Mouse (Mus musculus): Measurements from ENCODE around the gene Rfx1. TPM values are rescaled to one million over a fixed set of nuclear protein-coding genes. Genes with fewer than 3 reads are reported as not detected.

Rfx1 gene
- polyA plus RNA-seq, 1 experiment from 2014 or later, result 8.4 TPM

DNA sequence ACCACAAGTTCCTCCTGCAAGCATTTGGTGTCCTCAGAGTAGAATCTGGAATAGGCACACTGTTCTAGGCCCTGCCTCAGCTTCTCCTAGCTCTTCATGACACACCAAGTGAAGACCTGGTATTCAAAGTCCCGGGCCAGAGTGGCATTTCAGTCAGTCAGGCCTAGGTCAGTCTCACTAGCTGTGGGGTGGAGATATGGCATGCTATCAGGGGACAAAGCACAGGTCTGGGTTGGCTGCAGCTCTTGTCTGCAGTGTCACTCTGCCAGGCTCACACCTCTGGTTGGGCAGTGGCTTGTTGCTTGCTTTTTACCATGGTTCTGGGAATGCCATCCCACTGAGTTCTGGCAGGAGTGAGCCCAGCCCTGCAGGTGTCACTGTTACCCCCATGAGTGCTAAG lies 9.8 kb downstream of the Rfx1 start:
- H3K4me1 ChIP-seq, result peaks cover 30% of the 10 kb centered on the region
- H3K27ac ChIP-seq, result no peak overlapping the region
- ATAC-seq (ENCODE audit: low FRiP score), result no peak
- WGBS, result 93% methylated on average over 1 of the region's 1 CpGs
- no peaks in the 10 kb centered on the region for H3K9me3 ChIP-seq
- peaks cover 38% of the 10 kb centered on the region for H3K36me3 ChIP-seq (replicated peaks)
- H3K4me3 ChIP-seq (replicated peaks), result no peak overlapping the region
- H3K4me2 ChIP-seq, result no peak overlapping the region
- H3K9ac ChIP-seq, result 0 out of 2 replicates have a peak overlapping the region, but pooled peaks have one; percentile 1
- H3K27me3 ChIP-seq, result no peaks in the 10 kb centered on the region

DNA sequence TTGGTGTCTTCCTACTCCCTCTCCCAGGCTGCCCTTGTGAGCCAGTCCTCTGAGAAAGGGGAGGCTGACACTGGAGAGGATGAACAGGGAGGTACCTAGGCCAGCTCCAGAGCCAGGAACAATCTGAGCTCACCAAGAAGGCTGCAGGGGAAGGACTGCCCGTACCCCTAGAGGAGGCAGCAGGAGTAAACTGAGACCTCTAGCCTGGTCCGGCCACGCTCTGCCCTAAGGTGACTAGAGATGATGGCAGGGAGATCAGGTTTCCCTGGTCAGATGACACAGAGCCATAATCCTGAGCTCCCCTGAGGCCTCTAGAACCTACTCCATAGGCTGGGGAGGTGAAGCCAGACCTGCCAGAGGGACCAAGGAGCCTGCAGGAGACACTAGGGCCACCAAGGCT lies 10.2 kb downstream of the Rfx1 start:
- Histone ChIP-seq H3K4me2 (no peak overlapping the region), H3K4me3 (replicated peaks) (no peak overlapping the region), H3K9me3 (no peaks in the 10 kb centered on the region), H3K36me3 (replicated peaks) (peaks cover 41% of the 10 kb centered on the region), H3K27ac (no peak overlapping the region), H3K4me1 (peaks cover 28% of the 10 kb centered on the region), H3K9ac (0 out of 2 replicates have a peak overlapping the region, but pooled peaks have one; percentile 1), H3K27me3 (no peaks in the 10 kb centered on the region)
- 78% methylated on average over 3 of the region's 3 CpGs for WGBS
- no peak for ATAC-seq (ENCODE audit: low FRiP score)

DNA sequence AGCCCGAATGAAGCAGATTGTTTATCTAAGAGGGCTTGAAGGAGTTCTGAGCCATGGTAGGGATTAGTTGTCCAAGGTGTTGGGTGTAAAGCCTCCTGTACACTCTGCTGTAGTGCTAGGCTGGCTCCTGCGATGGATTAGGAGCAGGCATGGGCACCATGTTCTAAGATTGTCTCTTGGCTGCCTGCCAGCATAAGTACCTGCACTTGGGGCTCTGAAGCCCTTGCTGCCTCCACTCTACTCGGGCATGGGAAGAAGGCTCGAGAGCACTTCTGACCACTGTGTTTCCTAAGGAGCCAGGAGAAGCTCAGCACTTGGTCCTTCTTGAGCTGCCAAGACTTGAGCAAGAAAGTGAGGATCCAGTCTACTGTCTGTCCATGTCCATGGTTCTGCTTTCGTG lies 12.6 kb downstream of the Rfx1 start:
- H3K9me3 ChIP-seq, result no peaks in the 10 kb centered on the region
- H3K4me2 ChIP-seq, result no peak overlapping the region
- no peak for ATAC-seq (ENCODE audit: low FRiP score)
- 89% methylated on average over 5 of the region's 5 CpGs for WGBS
- H3K36me3 ChIP-seq (replicated peaks), result peaks cover 63% of the 10 kb centered on the region
- H3K4me1 ChIP-seq, result peaks cover 16% of the 10 kb centered on the region
- no peak overlapping the region for H3K27ac ChIP-seq
- H3K4me3 ChIP-seq (replicated peaks), result no peak overlapping the region
- H3K27me3 ChIP-seq, result no peaks in the 10 kb centered on the region
- no peak overlapping the region for H3K9ac ChIP-seq

DNA sequence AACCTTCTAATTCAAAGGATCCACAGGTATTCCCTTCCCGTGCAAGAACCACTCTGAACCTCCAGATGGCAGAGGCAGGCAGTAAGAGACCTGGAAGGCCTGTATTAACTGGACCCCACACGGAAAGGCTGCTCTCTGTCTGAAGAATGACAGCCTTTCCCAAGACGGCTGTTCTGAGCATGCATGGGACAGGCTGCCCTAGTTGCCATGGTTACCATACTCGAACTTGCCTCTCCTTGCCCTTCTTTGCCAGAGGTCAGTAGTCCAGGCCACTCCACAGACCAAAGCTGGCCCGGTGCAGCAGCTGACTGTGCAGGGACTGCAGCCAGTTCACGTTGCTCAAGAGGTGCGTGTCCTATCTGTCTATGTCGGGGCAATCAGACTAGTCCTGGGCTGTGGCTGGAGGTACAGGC lies 17.2 kb downstream of the Rfx1 start:
- WGBS, result 22% methylated on average over 8 of the region's 8 CpGs
- Histone ChIP-seq H3K4me3 (replicated peaks) (no peak overlapping the region), H3K9me3 (no peaks in the 10 kb centered on the region), H3K27me3 (no peaks in the 10 kb centered on the region), H3K4me2 (no peak overlapping the region), H3K4me1 (peaks cover 18% of the 10 kb centered on the region), H3K27ac (no peak overlapping the region), H3K36me3 (replicated peaks) (peaks cover 82% of the 10 kb centered on the region), H3K9ac (no peak overlapping the region)
- ATAC-seq (ENCODE audit: low FRiP score), result peak; percentile 47; the same call in 1 of the 2 replicates

DNA sequence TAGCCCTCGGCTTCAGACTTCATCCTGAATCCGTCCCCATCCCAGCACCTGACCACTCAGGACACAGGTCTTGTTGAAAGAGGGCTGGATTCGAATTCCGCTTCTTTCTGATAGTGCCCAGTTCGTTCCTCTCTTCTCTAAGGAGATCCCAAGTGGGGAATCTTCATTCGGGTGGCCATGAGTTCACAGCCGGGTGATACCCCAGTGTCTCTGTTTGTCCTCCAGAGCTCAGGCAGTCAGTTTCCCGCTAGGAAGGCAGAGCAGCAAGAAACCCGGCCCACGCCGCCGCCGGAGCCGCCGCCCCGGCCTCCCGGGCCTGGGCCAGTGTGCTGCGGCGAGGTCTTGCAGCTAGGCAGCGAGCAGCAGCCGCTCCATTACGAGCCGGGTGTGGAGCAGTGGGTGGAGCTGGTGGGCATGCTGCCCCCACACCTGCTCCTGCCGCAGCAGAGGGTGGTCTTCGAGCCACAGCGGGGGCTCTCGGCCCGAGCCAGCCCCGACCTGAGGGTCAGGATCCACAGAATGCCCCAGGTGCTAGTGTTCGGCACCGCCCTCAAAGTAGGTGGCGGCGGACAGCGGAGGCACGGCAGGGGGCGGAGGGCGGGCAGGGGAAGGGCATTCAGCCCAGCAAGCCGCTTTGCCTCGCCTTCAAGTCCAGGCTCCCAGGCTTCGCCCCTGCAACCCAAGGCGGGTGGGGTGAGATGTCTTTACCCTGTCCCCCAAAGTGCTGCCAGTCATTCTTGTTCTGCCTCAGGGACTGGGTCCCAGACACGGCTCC lies 17.9 kb downstream of the Rfx1 start:
- peaks cover 89% of the 10 kb centered on the region for H3K36me3 ChIP-seq (replicated peaks)
- H3K4me3 ChIP-seq (replicated peaks), result no peak overlapping the region
- no peak for ATAC-seq (ENCODE audit: low FRiP score)
- H3K4me1 ChIP-seq, result peaks cover 18% of the 10 kb centered on the region
- no peak overlapping the region for H3K27ac ChIP-seq
- 29% methylated on average over 39 of the region's 42 CpGs for WGBS
- peak overlapping the region; percentile 19 for H3K4me2 ChIP-seq
- H3K9ac ChIP-seq, result peak overlapping the region; percentile 12; the same call in 1 of the 2 replicates
- H3K9me3 ChIP-seq, result no peaks in the 10 kb centered on the region
- H3K27me3 ChIP-seq, result no peaks in the 10 kb centered on the region

DNA sequence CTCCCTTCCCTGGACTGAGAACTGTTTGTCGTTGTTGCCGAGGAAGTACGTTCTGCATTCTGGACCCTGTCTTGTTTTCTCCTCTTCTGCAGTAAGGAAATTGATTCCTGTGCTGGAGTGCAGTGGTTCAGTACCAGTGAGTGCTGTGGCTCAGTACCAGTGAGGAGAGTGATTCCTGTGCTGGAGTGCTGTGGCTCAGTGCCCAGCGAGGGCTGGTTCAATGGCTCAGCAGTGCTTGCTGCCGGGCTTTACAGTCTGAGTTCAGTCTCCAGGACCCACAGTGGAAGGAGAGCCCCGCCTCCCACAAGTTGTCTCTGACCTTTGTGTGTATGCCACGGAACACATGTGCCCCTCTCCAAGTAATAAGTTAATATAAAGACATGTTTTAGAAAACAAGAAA lies 20.5 kb downstream of the Rfx1 start:
- H3K4me2 ChIP-seq, result no peak overlapping the region
- peaks cover 18% of the 10 kb centered on the region for H3K4me1 ChIP-seq
- whole genome bisulfite sequencing, result 90% methylated on average over 7 of the region's 7 CpGs
- no peak overlapping the region for H3K27ac ChIP-seq
- ATAC-seq (ENCODE audit: low FRiP score), result no peak
- H3K36me3 ChIP-seq (replicated peaks), result peaks cover 89% of the 10 kb centered on the region
- no peaks in the 10 kb centered on the region for H3K27me3 ChIP-seq
- H3K9ac ChIP-seq, result no peak overlapping the region
- H3K9me3 ChIP-seq, result no peaks in the 10 kb centered on the region
- H3K4me3 ChIP-seq (replicated peaks), result no peak overlapping the region

DNA sequence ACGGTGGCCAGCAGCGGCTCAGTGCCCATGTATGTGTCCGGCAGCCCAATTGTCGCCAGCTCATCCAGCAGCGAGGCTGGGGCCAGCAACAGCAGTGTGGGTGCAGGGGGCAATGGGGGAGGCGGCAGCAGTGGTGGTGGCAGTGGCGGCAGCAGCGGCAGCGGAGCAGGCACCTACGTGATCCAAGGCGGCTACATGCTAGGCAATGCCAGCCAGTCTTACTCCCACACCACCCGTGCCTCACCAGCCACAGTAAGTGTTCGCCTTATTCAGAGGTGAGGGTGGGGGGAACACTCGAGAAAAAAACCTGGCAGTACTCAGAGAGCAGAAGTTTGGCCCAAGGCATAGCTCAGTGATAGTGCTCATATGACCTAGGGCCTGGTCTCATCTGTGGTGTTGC lies 21.2 kb downstream of the Rfx1 start:
- WGBS, result 96% methylated on average over 14 of the region's 14 CpGs
- Histone ChIP-seq H3K4me3 (replicated peaks) (no peak overlapping the region), H3K9ac (no peak overlapping the region), H3K4me2 (no peak overlapping the region), H3K9me3 (no peaks in the 10 kb centered on the region), H3K27ac (no peak overlapping the region), H3K36me3 (replicated peaks) (peaks cover 89% of the 10 kb centered on the region), H3K27me3 (no peaks in the 10 kb centered on the region), H3K4me1 (peaks cover 18% of the 10 kb centered on the region)
- ATAC-seq (ENCODE audit: low FRiP score), result no peak

DNA sequence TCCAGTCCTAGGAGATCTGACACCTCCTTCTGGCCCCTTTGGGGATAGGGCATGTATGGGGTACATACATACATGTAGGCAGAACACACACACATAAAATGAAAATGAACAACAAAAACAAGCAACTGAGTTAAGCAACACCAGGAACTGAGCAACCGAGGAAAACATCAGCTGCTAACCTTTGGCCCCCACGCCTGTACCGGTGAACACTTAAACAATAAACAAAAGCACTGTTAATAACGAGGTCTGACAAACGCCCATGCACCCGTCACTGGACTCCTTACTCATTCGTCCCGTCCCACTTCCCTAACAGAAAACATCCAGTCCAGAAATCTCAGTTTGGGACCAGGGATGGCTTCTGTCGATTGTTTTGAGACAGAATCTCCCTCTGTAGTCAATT lies 22.6 kb downstream of the Rfx1 start:
- WGBS, result 74% methylated on average over 9 of the region's 9 CpGs
- Histone ChIP-seq H3K36me3 (replicated peaks) (peaks cover 89% of the 10 kb centered on the region), H3K4me3 (replicated peaks) (no peak overlapping the region), H3K9me3 (no peaks in the 10 kb centered on the region), H3K4me2 (no peak overlapping the region), H3K27ac (no peak overlapping the region), H3K27me3 (no peaks in the 10 kb centered on the region), H3K4me1 (peaks cover 6% of the 10 kb centered on the region), H3K9ac (no peak overlapping the region)
- no peak for ATAC-seq (ENCODE audit: low FRiP score)

DNA sequence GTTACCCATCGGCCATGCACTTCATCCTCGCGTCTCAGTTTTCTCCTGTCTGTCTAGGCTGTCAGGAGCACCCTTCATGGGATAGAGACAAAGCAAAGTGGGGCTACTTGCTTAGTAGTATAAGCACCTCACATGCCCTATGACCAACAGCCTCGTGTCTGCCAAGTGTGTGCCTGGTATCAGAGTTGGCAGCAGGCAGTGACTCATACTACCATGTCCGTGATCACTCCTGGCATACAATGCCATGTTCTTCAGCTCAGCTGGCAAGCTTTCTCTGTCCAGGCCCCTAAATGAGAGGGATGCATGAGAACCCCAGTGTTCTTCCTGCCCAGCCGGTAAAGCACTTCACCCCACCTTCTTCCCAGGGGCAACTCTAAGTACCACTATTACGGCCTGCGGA lies 24.0 kb downstream of the Rfx1 start:
- no peak for ATAC-seq (ENCODE audit: low FRiP score)
- no peak overlapping the region for H3K27ac ChIP-seq
- H3K9ac ChIP-seq, result no peak overlapping the region
- H3K4me3 ChIP-seq (replicated peaks), result no peak overlapping the region
- no peaks in the 10 kb centered on the region for H3K4me1 ChIP-seq
- WGBS, result 93% methylated on average over 8 of the region's 8 CpGs
- H3K27me3 ChIP-seq, result no peaks in the 10 kb centered on the region
- no peaks in the 10 kb centered on the region for H3K9me3 ChIP-seq
- no peak overlapping the region for H3K4me2 ChIP-seq
- peaks cover 96% of the 10 kb centered on the region for H3K36me3 ChIP-seq (replicated peaks)

DNA sequence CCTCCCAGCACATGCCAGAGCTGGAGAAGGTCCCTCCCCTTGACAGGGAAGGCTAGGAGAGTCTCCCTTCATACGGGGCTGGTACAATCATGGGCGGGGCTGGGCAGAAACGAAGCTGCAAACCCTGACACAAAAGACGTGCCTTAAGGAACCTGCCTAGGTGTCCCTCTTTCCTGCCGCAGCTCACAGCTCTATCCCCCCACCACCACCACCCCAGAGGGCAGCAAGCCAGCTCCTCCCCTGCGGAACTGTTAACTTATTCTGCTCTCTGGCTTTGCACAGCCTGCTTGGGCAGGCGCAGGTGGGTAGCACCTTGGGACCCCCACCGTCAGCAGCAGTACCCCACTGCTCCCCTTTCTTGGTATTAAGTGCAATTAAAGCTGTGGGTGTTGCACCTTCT lies 29.4 kb downstream of the Rfx1 start:
- Histone ChIP-seq H3K27me3 (no peaks in the 10 kb centered on the region), H3K9me3 (no peaks in the 10 kb centered on the region), H3K4me1 (no peaks in the 10 kb centered on the region), H3K9ac (no peak overlapping the region), H3K36me3 (replicated peaks) (peaks cover 92% of the 10 kb centered on the region), H3K27ac (no peak overlapping the region), H3K4me2 (no peak overlapping the region), H3K4me3 (replicated peaks) (no peak overlapping the region)
- WGBS, result 68% methylated on average over 8 of the region's 8 CpGs
- no peak for ATAC-seq (ENCODE audit: low FRiP score)

DNA sequence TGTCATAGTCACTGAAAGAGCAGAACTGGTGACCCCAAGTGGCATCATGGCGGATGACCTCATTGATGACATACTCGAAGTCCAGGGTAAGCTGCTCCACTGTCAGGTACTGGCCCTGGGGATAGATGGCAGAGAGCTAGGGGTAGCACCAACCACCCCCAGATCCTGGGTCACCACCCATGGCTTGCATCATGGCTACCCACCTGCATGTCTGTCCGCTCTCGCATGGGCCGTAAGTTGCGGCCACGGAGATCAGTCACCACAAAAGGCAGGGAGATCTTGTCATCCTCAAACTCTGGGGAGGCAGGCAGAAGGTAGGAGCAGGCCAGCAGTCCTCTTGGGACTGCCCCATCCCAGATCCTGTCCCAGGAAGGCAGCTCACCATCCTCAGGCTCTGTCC lies 31.7 kb downstream of the Rfx1 start:
- Histone ChIP-seq H3K9me3 (no peaks in the 10 kb centered on the region), H3K27me3 (no peaks in the 10 kb centered on the region), H3K4me2 (no peak overlapping the region), H3K36me3 (replicated peaks) (peaks cover 86% of the 10 kb centered on the region), H3K9ac (no peak overlapping the region), H3K4me1 (peaks cover 21% of the 10 kb centered on the region), H3K27ac (no peak overlapping the region), H3K4me3 (replicated peaks) (no peak overlapping the region)
- ATAC-seq (ENCODE audit: low FRiP score), result no peak
- WGBS, result 95% methylated on average over 7 of the region's 7 CpGs

DNA sequence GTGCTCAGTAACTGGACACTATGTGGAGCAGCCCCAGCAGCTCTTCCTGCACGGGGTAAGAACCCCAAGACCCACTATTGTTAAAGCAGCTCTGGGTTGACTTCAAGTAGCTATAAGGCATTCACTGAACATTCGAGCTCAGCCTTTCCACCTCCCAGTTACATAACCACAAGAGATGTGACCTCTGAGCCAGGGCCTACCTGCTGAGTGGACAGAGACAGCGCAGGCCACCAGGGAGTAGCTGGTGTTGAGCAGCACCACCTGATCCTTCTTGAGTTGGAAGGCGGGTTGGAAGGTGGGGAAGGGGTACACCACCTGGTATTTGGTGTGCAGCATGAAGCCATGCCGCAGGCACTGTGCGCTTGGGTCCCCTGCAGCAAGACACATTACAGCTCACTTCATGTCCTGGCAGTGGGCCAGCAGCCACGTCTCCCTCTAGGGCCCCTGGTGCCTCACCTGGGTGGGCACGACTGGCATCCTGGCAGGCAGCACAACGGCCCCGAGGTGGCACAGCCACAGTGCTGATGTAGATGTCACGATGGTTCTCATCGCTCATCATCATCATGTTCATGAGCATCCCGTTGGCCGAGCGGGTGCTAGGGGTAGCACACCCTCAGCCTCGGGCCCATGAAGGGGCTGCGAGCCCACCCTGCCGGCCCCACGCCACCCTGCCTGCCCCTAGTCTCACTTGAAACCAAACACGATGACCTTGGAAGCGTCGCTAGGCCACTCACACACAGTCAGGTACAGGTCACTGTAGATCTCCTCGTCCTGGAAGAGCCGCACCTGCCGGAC lies 35.0 kb downstream of the Rfx1 start:
- H3K27me3 ChIP-seq, result no peaks in the 10 kb centered on the region
- no peak overlapping the region for H3K9ac ChIP-seq
- H3K4me3 ChIP-seq (replicated peaks), result no peak overlapping the region
- no peaks in the 10 kb centered on the region for H3K9me3 ChIP-seq
- peaks cover 53% of the 10 kb centered on the region for H3K36me3 ChIP-seq (replicated peaks)
- H3K4me2 ChIP-seq, result no peak overlapping the region
- peaks cover 38% of the 10 kb centered on the region for H3K4me1 ChIP-seq
- no peak for ATAC-seq (ENCODE audit: low FRiP score)
- H3K27ac ChIP-seq, result no peak overlapping the region
- WGBS, result 95% methylated on average over 25 of the region's 25 CpGs
